Mouse (Mus musculus): Measurements from ENCODE around the gene Paxbp1. TPM values are rescaled to one million over a fixed set of nuclear protein-coding genes. Genes with fewer than 3 reads are reported as not detected.

Paxbp1 gene
- total RNA-seq, 2 experiments from 2014 or later, result 152 to 193 TPM

- no peak for ATAC-seq (replicated peaks; ENCODE audit: low FRiP score, poor library complexity, severe bottlenecking)
Measured at GRCm38 (mm10) chr16:91004915-91005538, 39.3 kb downstream of the Paxbp1 start.

GRCm38 (mm10) chr16:91001098-91001497, 43.2 kb downstream of the Paxbp1 start:
- ATAC-seq (replicated peaks; ENCODE audit: low FRiP score, poor library complexity, severe bottlenecking), result no peak

- ATAC-seq (replicated peaks; ENCODE audit: low FRiP score, poor library complexity, severe bottlenecking), result no peak
Measured at GRCm38 (mm10) chr16:90999827-91000226, 44.5 kb downstream of the Paxbp1 start.

- ATAC-seq (replicated peaks; ENCODE audit: low FRiP score, poor library complexity, severe bottlenecking), result no peak
Measured at GRCm38 (mm10) chr16:90997822-90998221, 46.5 kb downstream of the Paxbp1 start.

- ATAC-seq (replicated peaks; ENCODE audit: low FRiP score, poor library complexity, severe bottlenecking), result no peak
Measured at GRCm38 (mm10) chr16:90996327-90997243, 47.8 kb downstream of the Paxbp1 start.

GRCm38 (mm10) chr16:90995498-90995897, 48.8 kb downstream of the Paxbp1 start:
- ATAC-seq (replicated peaks; ENCODE audit: low FRiP score, poor library complexity, severe bottlenecking), result 0 out of 2 replicates have a peak, but pooled peaks have one; percentile 49

- ATAC-seq (replicated peaks; ENCODE audit: low FRiP score, poor library complexity, severe bottlenecking), result peak; percentile 62
Measured at GRCm38 (mm10) chr16:90995023-90995422, 49.3 kb downstream of the Paxbp1 start.

- ATAC-seq (replicated peaks; ENCODE audit: low FRiP score, poor library complexity, severe bottlenecking), result 0 out of 2 replicates have a peak, but pooled peaks have one; percentile 11
Measured at GRCm38 (mm10) chr16:90989162-90989561, 55.2 kb downstream of the Paxbp1 start.

GRCm38 (mm10) chr16:90988665-90989064, 55.7 kb downstream of the Paxbp1 start:
- peak; percentile 93 for ATAC-seq (replicated peaks; ENCODE audit: low FRiP score, poor library complexity, severe bottlenecking)

- ATAC-seq (replicated peaks; ENCODE audit: low FRiP score, poor library complexity, severe bottlenecking), result peak; percentile 67
Measured at GRCm38 (mm10) chr16:90988039-90988438, 56.3 kb downstream of the Paxbp1 start.

GRCm38 (mm10) chr16:90971004-90971403, 73.3 kb downstream of the Paxbp1 start:
- ATAC-seq (replicated peaks; ENCODE audit: low FRiP score, poor library complexity, severe bottlenecking), result no peak

GRCm38 (mm10) chr16:90966241-90966640, 78.1 kb downstream of the Paxbp1 start:
- no peak for ATAC-seq (replicated peaks; ENCODE audit: low FRiP score, poor library complexity, severe bottlenecking)

- peak; percentile 93 for ATAC-seq (replicated peaks; ENCODE audit: low FRiP score, poor library complexity, severe bottlenecking)
Measured at GRCm38 (mm10) chr16:90964302-90964701, 80.0 kb downstream of the Paxbp1 start.

Other genes with a start within 250 kb of the Paxbp1 start
- gene Urb1, start 234.1 kb downstream of the Paxbp1 start, total RNA-seq (2015; ENCODE audit: low replicate concordance), result 1.4 and 1.7 TPM in 2 replicates
- 1.2 and 1.3 TPM in 2 replicates for gene Urb1, start 234.1 kb downstream of the Paxbp1 start, total RNA-seq (2017; ENCODE audit: low replicate concordance)
- gene Eva1c, start 217.8 kb downstream of the Paxbp1 start, total RNA-seq (2015; ENCODE audit: low replicate concordance), result 0.84 TPM in 1 of 2 replicates, not detected in the other
- gene Eva1c, start 217.8 kb downstream of the Paxbp1 start, total RNA-seq (2017; ENCODE audit: low replicate concordance), result 0.13 TPM in 1 of 2 replicates, not detected in the other
- 5.8 and 7.5 TPM in 2 replicates for gene Cfap298, start 109.4 kb downstream of the Paxbp1 start, total RNA-seq (2015; ENCODE audit: low replicate concordance)
- gene Cfap298, start 109.4 kb downstream of the Paxbp1 start, total RNA-seq (2017; ENCODE audit: low replicate concordance), result 3.6 and 8.5 TPM in 2 replicates
- gene Synj1, start 33.2 kb downstream of the Paxbp1 start, total RNA-seq (2015; ENCODE audit: low replicate concordance), result 140 and 150 TPM in 2 replicates
- 84.7 and 104 TPM in 2 replicates for gene Synj1, start 33.2 kb downstream of the Paxbp1 start, total RNA-seq (2017; ENCODE audit: low replicate concordance)
- not detected in 2 replicates for gene 4932438H23Rik, start 50.6 kb upstream of the Paxbp1 start, total RNA-seq (2015; ENCODE audit: low replicate concordance)
- not detected in 2 replicates for gene 4932438H23Rik, start 50.6 kb upstream of the Paxbp1 start, total RNA-seq (2017; ENCODE audit: low replicate concordance)
- not detected in 2 replicates for gene Olig2, start 180.9 kb upstream of the Paxbp1 start, total RNA-seq (2015; ENCODE audit: low replicate concordance)
- gene Olig2, start 180.9 kb upstream of the Paxbp1 start, total RNA-seq (2017; ENCODE audit: low replicate concordance), result not detected in 2 replicates
- gene Olig1, start 225.2 kb upstream of the Paxbp1 start, total RNA-seq (2015; ENCODE audit: low replicate concordance), result not detected in 2 replicates
- gene Olig1, start 225.2 kb upstream of the Paxbp1 start, total RNA-seq (2017; ENCODE audit: low replicate concordance), result not detected in 2 replicates